Mouse (Mus musculus): ENCODE results near the gene Fxyd2.

GRCm38 (mm10) chr9:45429951-45430697 is 30.7 kb downstream of the Fxyd2 start:
- no peak for TF ChIP-seq CTCF (IDR thresholded peaks at IDR 0.05; ENCODE audit: extremely low read depth, insufficient read depth, insufficient read length, insufficient replicate concordance)
- TF ChIP-seq POLR2A (IDR thresholded peaks at IDR 0.05; ENCODE audit: low read depth, low read length): no peak

All from spleen, adult 2 months (tissue).